Mouse (Mus musculus) C2C12 (cell line): ENCODE measurements around the gene Tdrd6. TPM values are rescaled to one million over a fixed set of nuclear protein-coding genes. Genes with fewer than 3 reads are reported as not detected.

ENCODE experiments used
- H3K27me3 ChIP-seq: one replicate; pipeline ENCODE4 v1.6.1; 2011; ENCODE audit not compliant: control insufficient read depth, insufficient read depth, insufficient read length
- H3K36me3 ChIP-seq: one replicate; pipeline ENCODE4 v1.6.1; 2011; ENCODE audit not compliant: control insufficient read depth, insufficient read depth
- H3K4me3 ChIP-seq: one replicate; pipeline ENCODE4 v1.5.1; 2011; ENCODE audit warnings: mild to moderate bottlenecking, control low read depth; ENCODE audit not compliant: poor library complexity, insufficient read depth, severe bottlenecking
- H3K79me2 ChIP-seq: one replicate; pipeline ENCODE4 v1.6.1; 2011; ENCODE audit not compliant: control insufficient read depth, insufficient read depth
- H3K79me3 ChIP-seq: one replicate; pipeline ENCODE4 v1.6.1; 2011; ENCODE audit warnings: low read depth, control low read depth
- H3ac ChIP-seq: one replicate; pipeline ENCODE3; 2011; ENCODE audit warnings: low read depth; ENCODE audit not compliant: control insufficient read depth, insufficient read length
- CEBPB ChIP-seq: IDR thresholded peaks from one replicate; pipeline ENCODE4 v1.6.1; 2011; ENCODE audit warnings: low read depth, mild to moderate bottlenecking, control low read depth, moderate library complexity
- CTCF ChIP-seq: IDR thresholded peaks from one replicate; pipeline ENCODE4 v1.5.1; 2011; ENCODE audit not compliant: control insufficient read depth, insufficient read depth, insufficient read length
- FOSL1 ChIP-seq: IDR thresholded peaks from one replicate; pipeline ENCODE4 v1.8.0; 2011; ENCODE audit warnings: mild to moderate bottlenecking, low read length; ENCODE audit not compliant: poor library complexity, insufficient read depth, severe bottlenecking
- MAX ChIP-seq: IDR thresholded peaks from one replicate; pipeline ENCODE4 v1.6.1; 2011; ENCODE audit warnings: mild to moderate bottlenecking, control low read depth
- MYOD1 ChIP-seq: IDR thresholded peaks from one replicate; pipeline ENCODE4 v1.6.1; 2011; ENCODE audit warnings: low read depth; ENCODE audit not compliant: control insufficient read depth, insufficient read length
- MYOG ChIP-seq: IDR thresholded peaks from one replicate; pipeline ENCODE4 v1.6.1; 2011; ENCODE audit not compliant: control insufficient read depth, insufficient read length; ENCODE audit errors: extremely low read depth
- USF1 ChIP-seq: IDR thresholded peaks from one replicate; pipeline ENCODE4 v1.6.1; 2011; ENCODE audit warnings: low read depth, mild to moderate bottlenecking, control low read depth, moderate library complexity
- polyA plus RNA-seq: library from polyadenylated mRNA; unstranded; fragments of >200 nt; fragmentation: generic; extraction: Trizol; gene quantifications from one replicate; pipeline ENCODE4 v1.2.1, GENCODE M21; 2012; ENCODE audit warnings: missing spikeins

Gene Tdrd6
- polyA plus RNA-seq, 1 experiment, result not detected

- H3K4me3 ChIP-seq, result no peak overlapping the region
- H3K36me3 ChIP-seq, result no peaks in the 10 kb centered on the region
- H3K79me2 ChIP-seq, result no peaks in the 10 kb centered on the region
- no peak for TF ChIP-seq FOSL1
- TF ChIP-seq CEBPB, result no peak
- TF ChIP-seq MYOD1, result no peak
- TF ChIP-seq USF1, result no peak
- no peak for TF ChIP-seq CTCF
- no peak for TF ChIP-seq MYOG
- no peak for TF ChIP-seq MAX
- H3K79me3 ChIP-seq, result no peaks in the 10 kb centered on the region
- H3ac ChIP-seq, result no peak overlapping the region
- H3K27me3 ChIP-seq, result no peaks in the 10 kb centered on the region
Measured at GRCm38 (mm10) chr17:43587278-43587677, 42.8 kb downstream of the Tdrd6 start.

GRCm38 (mm10) chr17:43584771-43585170 lies 45.3 kb downstream of the Tdrd6 start:
- H3K36me3 ChIP-seq, result no peaks in the 10 kb centered on the region
- H3K27me3 ChIP-seq, result no peaks in the 10 kb centered on the region
- no peak overlapping the region for H3K4me3 ChIP-seq
- H3K79me2 ChIP-seq, result no peaks in the 10 kb centered on the region
- no peak overlapping the region for H3ac ChIP-seq
- no peak for TF ChIP-seq FOSL1
- no peak for TF ChIP-seq MYOD1
- no peak for TF ChIP-seq CEBPB
- TF ChIP-seq MAX, result no peak
- TF ChIP-seq MYOG, result no peak
- TF ChIP-seq CTCF, result no peak
- no peak for TF ChIP-seq USF1
- no peaks in the 10 kb centered on the region for H3K79me3 ChIP-seq

GRCm38 (mm10) chr17:43581012-43581467 lies 49.1 kb downstream of the Tdrd6 start:
- Histone ChIP-seq H3K4me3 (no peak overlapping the region), H3K27me3 (no peaks in the 10 kb centered on the region), H3K36me3 (no peaks in the 10 kb centered on the region), H3K79me3 (no peaks in the 10 kb centered on the region), H3ac (no peak overlapping the region), H3K79me2 (no peaks in the 10 kb centered on the region)
- TF ChIP-seq MAX, result no peak
- TF ChIP-seq USF1, result no peak
- TF ChIP-seq CEBPB, result no peak
- TF ChIP-seq CTCF, result no peak
- no peak for TF ChIP-seq MYOG
- no peak for TF ChIP-seq MYOD1
- no peak for TF ChIP-seq FOSL1

- no peaks in the 10 kb centered on the region for H3K27me3 ChIP-seq
- no peaks in the 10 kb centered on the region for H3K79me3 ChIP-seq
- H3K79me2 ChIP-seq, result no peaks in the 10 kb centered on the region
- no peak overlapping the region for H3ac ChIP-seq
- TF ChIP-seq MAX (no peak), CTCF (no peak), FOSL1 (no peak), MYOG (no peak), MYOD1 (no peak), CEBPB (no peak), USF1 (no peak)
- H3K36me3 ChIP-seq, result no peaks in the 10 kb centered on the region
- no peak overlapping the region for H3K4me3 ChIP-seq
Measured at GRCm38 (mm10) chr17:43580456-43580855, 49.6 kb downstream of the Tdrd6 start.

- no peaks in the 10 kb centered on the region for H3K79me3 ChIP-seq
- H3K36me3 ChIP-seq, result no peaks in the 10 kb centered on the region
- no peak overlapping the region for H3ac ChIP-seq
- no peak for TF ChIP-seq CEBPB
- no peak for TF ChIP-seq MYOD1
- no peak for TF ChIP-seq USF1
- no peak for TF ChIP-seq MYOG
- TF ChIP-seq FOSL1, result no peak
- no peak for TF ChIP-seq MAX
- no peak for TF ChIP-seq CTCF
- H3K27me3 ChIP-seq, result no peaks in the 10 kb centered on the region
- no peaks in the 10 kb centered on the region for H3K79me2 ChIP-seq
- H3K4me3 ChIP-seq, result no peak overlapping the region
Measured at GRCm38 (mm10) chr17:43573624-43574073, 56.5 kb downstream of the Tdrd6 start.

GRCm38 (mm10) chr17:43569287-43569686 lies 60.8 kb downstream of the Tdrd6 start:
- TF ChIP-seq CEBPB, result no peak
- TF ChIP-seq CTCF, result no peak
- no peak for TF ChIP-seq MYOG
- TF ChIP-seq MAX, result no peak
- TF ChIP-seq FOSL1, result no peak
- no peaks in the 10 kb centered on the region for H3K27me3 ChIP-seq
- H3K36me3 ChIP-seq, result no peaks in the 10 kb centered on the region
- no peak overlapping the region for H3K4me3 ChIP-seq
- H3K79me3 ChIP-seq, result no peaks in the 10 kb centered on the region
- no peak overlapping the region for H3ac ChIP-seq
- H3K79me2 ChIP-seq, result no peaks in the 10 kb centered on the region
